Mouse (Mus musculus) heart, embryonic 11.5 days (tissue): ENCODE results near the gene Tk2. TPM values are rescaled to one million over a fixed set of nuclear protein-coding genes. Genes with fewer than 3 reads are reported as not detected.

Experiments used
- ATAC-seq: fragments of 200-750 bp; cut with Nextera tagmentation; replicated peaks from 2 replicates; pipeline ENCODE4 v1.8.0; 2017; ENCODE audit warnings: moderate library complexity; ENCODE audit not compliant: insufficient number of reproducible peaks, low FRiP score, low TSS enrichment
- H3K27ac ChIP-seq: fragments of 300-500 bp; sonication (generic); 2 replicates; pipeline ENCODE4 v1.5.1; 2014; ENCODE audit warnings: mild to moderate bottlenecking, low read depth, low read length
- H3K27me3 ChIP-seq: fragments of 300-500 bp; sonication (generic); 2 replicates; pipeline ENCODE4 v1.6.1; 2014; ENCODE audit warnings: mild to moderate bottlenecking, low read length, mixed read lengths; ENCODE audit not compliant: control insufficient read depth, insufficient read depth
- H3K36me3 ChIP-seq: fragments of 300-500 bp; sonication (generic); 2 replicates; pipeline ENCODE4 v1.6.1; 2014; ENCODE audit warnings: mild to moderate bottlenecking, low read length, moderate library complexity, mixed read lengths; ENCODE audit not compliant: control insufficient read depth, insufficient read depth
- H3K4me1 ChIP-seq: fragments of 300-500 bp; sonication (generic); 2 replicates; pipeline ENCODE4 v1.6.1; 2014; ENCODE audit warnings: low read length; ENCODE audit not compliant: control insufficient read depth, insufficient read depth
- H3K4me2 ChIP-seq: fragments of 300-500 bp; sonication (generic); 2 replicates; pipeline ENCODE4 v1.6.1; 2014; ENCODE audit warnings: mild to moderate bottlenecking, moderate library complexity
- H3K4me3 ChIP-seq: fragments of 300-500 bp; sonication (generic); 2 replicates; pipeline ENCODE4 v1.5.1; 2014; ENCODE audit warnings: low read depth, low read length
- H3K9ac ChIP-seq: fragments of 300-500 bp; sonication (generic); 2 replicates; pipeline ENCODE4 v1.6.1; 2014; ENCODE audit warnings: mild to moderate bottlenecking, low read depth, low read length, moderate library complexity
- H3K9me3 ChIP-seq: fragments of 300-500 bp; sonication (generic); replicated peaks from 2 replicates; pipeline ENCODE4 v1.6.1; 2016; ENCODE audit warnings: low read length; ENCODE audit not compliant: control insufficient read depth
- WGBS: fragments of 180-500 bp; shearing (Covaris S2); extraction: QIAGEN DNeasy Blood & Tissue Kit; methylation state at CpG from one replicate; pipeline ENCODE4 v1.1.7; 2014; ENCODE audit not compliant: insufficient replicate concordance; 5-methylcytosine and 5-hydroxymethylcytosine counted together
- polyA plus RNA-seq: library from polyadenylated mRNA; unstranded; fragments of >200 nt; fragmentation: Nextera tagmentation; extraction: Ambion mirVana; gene quantifications from 2 replicates; pipeline ENCODE4 v1.2.1, GENCODE M21; 2014

Tk2 gene
- polyA plus RNA-seq, 1 experiment from 2014 or later = 11.9 TPM

- 3% methylated on average over 41 of the region's 41 CpGs for WGBS
- Histone ChIP-seq H3K4me1 (0 out of 2 replicates have a peak, but pooled peaks cover 7% of the 10 kb centered on the region), H3K36me3 (no peaks in the 10 kb centered on the region), H3K4me2 (peak within 1 kb of the TSS; percentile 72), H3K9me3 (no peaks in the 10 kb centered on the region), H3K27ac (peak within 1 kb of the TSS; percentile 71; the same call in 1 of the 2 replicates), H3K9ac (peak within 1 kb of the TSS; percentile 78), H3K4me3 (peak within 1 kb of the TSS; percentile 65), H3K27me3 (no peaks in the 10 kb centered on the region)
- ATAC-seq = peak; percentile 89
Observed at GRCm38 (mm10) chr8:104250439-104251367, 2.3 kb upstream of the Tk2 start, which contains the start of gene Cklf. Gene Cklf, plus strand, starts transcription at chr8:104250861.

GRCm38 (mm10) chr8:104249442-104249996 lies 1.2 kb upstream of the Tk2 start:
- no peak for ATAC-seq
- 83% methylated on average over 7 of the region's 7 CpGs for WGBS
- H3K27ac ChIP-seq = no peak overlapping the region

GRCm38 (mm10) chr8:104247908-104248275 lies 466 bp downstream of the Tk2 start:
- peak overlapping the region; percentile 88 for H3K9ac ChIP-seq
- no peak overlapping the region for H3K27ac ChIP-seq
- peak overlapping the region; percentile 83 for H3K4me2 ChIP-seq
- peak overlapping the region; percentile 95 for H3K4me3 ChIP-seq
- no peaks in the 10 kb centered on the region for H3K9me3 ChIP-seq
- 7% methylated on average over 11 of the region's 11 CpGs for WGBS
- no peaks in the 10 kb centered on the region for H3K27me3 ChIP-seq
- H3K4me1 ChIP-seq = 0 out of 2 replicates have a peak, but pooled peaks cover 7% of the 10 kb centered on the region
- no peak for ATAC-seq
- peaks cover 2% of the 10 kb centered on the region; the same call in 1 of the 2 replicates for H3K36me3 ChIP-seq

More at GRCm38 (mm10) chr8:104249442-104249996, 1.2 kb upstream of the Tk2 start:
- no peak overlapping the region for H3K4me2 ChIP-seq
- H3K36me3 ChIP-seq = no peaks in the 10 kb centered on the region
- H3K27me3 ChIP-seq = no peaks in the 10 kb centered on the region
- no peak overlapping the region for H3K9ac ChIP-seq
- no peaks in the 10 kb centered on the region for H3K9me3 ChIP-seq
- H3K4me3 ChIP-seq = no peak overlapping the region
- H3K4me1 ChIP-seq = 0 out of 2 replicates have a peak, but pooled peaks cover 7% of the 10 kb centered on the region

GRCm38 (mm10) chr8:104247054-104247907 lies 1.1 kb downstream of the Tk2 start:
- Histone ChIP-seq H3K36me3 (peaks cover 6% of the 10 kb centered on the region; the same call in 1 of the 2 replicates), H3K9me3 (no peaks in the 10 kb centered on the region), H3K4me1 (0 out of 2 replicates have a peak, but pooled peaks cover 7% of the 10 kb centered on the region), H3K27me3 (no peaks in the 10 kb centered on the region), H3K27ac (no peak overlapping the region), H3K9ac (peak overlapping the region; percentile 88), H3K4me2 (peak overlapping the region; percentile 83), H3K4me3 (peak overlapping the region; percentile 95)
- WGBS = 70% methylated on average over 22 of the region's 22 CpGs
- ATAC-seq = no peak

GRCm38 (mm10) chr8:104246621-104247020 lies 1.7 kb downstream of the Tk2 start:
- Histone ChIP-seq H3K4me1 (0 out of 2 replicates have a peak, but pooled peaks cover 7% of the 10 kb centered on the region), H3K27ac (no peak overlapping the region), H3K27me3 (no peaks in the 10 kb centered on the region), H3K9me3 (no peaks in the 10 kb centered on the region), H3K36me3 (peaks cover 6% of the 10 kb centered on the region; the same call in 1 of the 2 replicates), H3K4me2 (no peak overlapping the region), H3K9ac (no peak overlapping the region), H3K4me3 (no peak overlapping the region)
- WGBS = 84% methylated on average over 4 of the region's 4 CpGs
- ATAC-seq = no peak

- no peak overlapping the region for H3K27ac ChIP-seq
- no peaks in the 10 kb centered on the region for H3K9me3 ChIP-seq
- no peak for ATAC-seq
- H3K9ac ChIP-seq = no peak overlapping the region
- H3K27me3 ChIP-seq = no peaks in the 10 kb centered on the region
- no peak overlapping the region for H3K4me2 ChIP-seq
- H3K36me3 ChIP-seq = peaks cover 16% of the 10 kb centered on the region; the same call in 1 of the 2 replicates
- no peak overlapping the region for H3K4me3 ChIP-seq
- H3K4me1 ChIP-seq = no peaks in the 10 kb centered on the region
- 79% methylated on average over 12 of the region's 12 CpGs for WGBS
Observed at GRCm38 (mm10) chr8:104242038-104242644, 6.2 kb downstream of the Tk2 start.

- peaks cover 21% of the 10 kb centered on the region; the same call in 1 of the 2 replicates for H3K36me3 ChIP-seq
- WGBS = 71% methylated on average over 10 of the region's 10 CpGs
- H3K9me3 ChIP-seq = no peaks in the 10 kb centered on the region
- H3K4me1 ChIP-seq = no peaks in the 10 kb centered on the region
- H3K27me3 ChIP-seq = no peaks in the 10 kb centered on the region
- no peak overlapping the region for H3K4me2 ChIP-seq
- H3K9ac ChIP-seq = no peak overlapping the region
- no peak for ATAC-seq
- H3K4me3 ChIP-seq = no peak overlapping the region
- H3K27ac ChIP-seq = no peak overlapping the region
Observed at GRCm38 (mm10) chr8:104239418-104239861, 8.9 kb downstream of the Tk2 start.
